Mouse (Mus musculus) CD4-positive, CD25-positive, alpha-beta regulatory T cell, adult 2 months (primary cell): ENCODE measurements around the gene Msh5.

ENCODE experiments used
- DNase-seq: peaks from one replicate; pipeline ENCODE4 v3.0.0-alpha.2; 2012; ENCODE audit warnings: low read depth, low spot score

The Msh5 gene

DNA sequence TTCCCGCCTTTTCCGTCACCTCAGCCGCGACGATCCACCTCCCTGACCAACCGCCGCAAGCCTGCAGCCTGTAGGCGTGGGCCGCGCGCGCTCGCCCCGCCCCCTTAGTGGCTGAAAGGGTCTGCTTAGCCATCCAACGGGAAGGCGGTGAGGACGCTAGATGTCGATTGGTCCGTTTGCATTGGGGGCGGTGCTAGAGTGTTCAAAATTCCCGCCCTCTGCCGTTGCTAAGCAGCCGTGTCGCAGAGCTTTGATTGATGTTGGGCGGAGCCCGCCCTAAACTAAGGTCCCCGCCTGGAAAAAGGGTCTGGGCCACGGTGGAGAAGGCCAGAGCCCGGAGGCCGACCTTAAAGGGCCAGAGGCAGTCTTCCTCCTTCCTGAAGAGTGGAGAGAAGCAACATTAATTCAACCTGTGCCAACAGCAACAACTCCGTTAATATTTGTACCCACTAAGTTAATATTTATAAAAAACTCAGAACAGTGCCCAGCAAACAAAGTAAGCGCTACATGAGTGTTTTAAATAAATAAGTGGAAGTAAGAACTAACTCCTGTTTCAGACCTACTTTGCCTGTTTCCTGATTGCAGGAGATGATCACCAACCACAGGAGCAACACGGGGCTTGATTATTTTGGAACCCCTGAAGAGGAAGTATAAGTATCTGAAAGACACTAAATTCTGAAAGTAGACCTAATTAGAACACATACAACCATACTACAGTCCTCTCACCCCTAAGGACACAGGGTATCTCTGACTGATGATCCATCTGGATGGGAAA is at the start of gene Msh5:
Msh5 (minus strand) TSS at position 65 of the 775 bp plus-strand sequence.
- DNase-seq = peak; percentile 98

DNA sequence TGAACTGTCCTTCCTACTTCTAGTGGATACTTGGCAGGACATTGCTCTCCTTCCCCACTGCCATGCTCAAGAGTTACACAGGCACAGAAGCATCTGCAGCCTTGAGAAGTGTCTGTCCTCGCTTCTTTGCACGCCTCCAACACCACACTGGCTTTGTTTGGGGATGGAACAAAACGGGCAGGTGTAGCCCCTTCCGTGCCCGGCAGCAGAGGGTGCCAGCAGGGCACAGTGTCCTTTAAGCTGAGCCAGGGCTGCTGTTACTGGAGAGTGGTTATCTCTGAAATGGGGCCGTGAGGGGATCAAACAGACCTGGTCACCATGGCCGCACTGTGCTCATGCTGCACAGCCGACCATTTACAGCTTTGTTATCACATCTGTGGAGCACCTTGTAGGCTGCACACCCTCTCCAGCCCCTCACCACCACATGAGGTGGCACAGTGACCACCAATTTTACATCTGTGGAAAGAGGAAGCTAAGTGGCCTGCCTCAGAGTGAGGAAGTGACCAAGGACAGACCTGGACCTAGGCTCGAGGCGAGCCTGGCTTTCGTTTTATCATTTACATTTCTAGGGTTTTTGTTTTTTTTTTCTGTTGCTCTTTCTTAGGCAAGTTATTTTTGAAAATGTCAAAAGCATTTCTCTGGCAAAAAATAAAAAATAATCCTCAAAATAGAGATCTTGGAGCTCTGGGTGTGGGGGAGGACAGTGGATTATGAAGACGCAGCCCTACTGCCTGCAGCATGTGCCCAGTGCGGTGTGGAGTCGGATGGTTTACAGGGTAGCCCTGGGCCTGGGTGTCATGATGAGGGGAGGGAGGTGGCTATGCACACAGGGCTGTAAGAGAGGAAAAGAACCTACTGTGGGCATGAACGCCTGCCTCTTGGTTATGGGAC is 48.2 kb upstream of the Msh5 start:
- no peak for DNase-seq

DNA sequence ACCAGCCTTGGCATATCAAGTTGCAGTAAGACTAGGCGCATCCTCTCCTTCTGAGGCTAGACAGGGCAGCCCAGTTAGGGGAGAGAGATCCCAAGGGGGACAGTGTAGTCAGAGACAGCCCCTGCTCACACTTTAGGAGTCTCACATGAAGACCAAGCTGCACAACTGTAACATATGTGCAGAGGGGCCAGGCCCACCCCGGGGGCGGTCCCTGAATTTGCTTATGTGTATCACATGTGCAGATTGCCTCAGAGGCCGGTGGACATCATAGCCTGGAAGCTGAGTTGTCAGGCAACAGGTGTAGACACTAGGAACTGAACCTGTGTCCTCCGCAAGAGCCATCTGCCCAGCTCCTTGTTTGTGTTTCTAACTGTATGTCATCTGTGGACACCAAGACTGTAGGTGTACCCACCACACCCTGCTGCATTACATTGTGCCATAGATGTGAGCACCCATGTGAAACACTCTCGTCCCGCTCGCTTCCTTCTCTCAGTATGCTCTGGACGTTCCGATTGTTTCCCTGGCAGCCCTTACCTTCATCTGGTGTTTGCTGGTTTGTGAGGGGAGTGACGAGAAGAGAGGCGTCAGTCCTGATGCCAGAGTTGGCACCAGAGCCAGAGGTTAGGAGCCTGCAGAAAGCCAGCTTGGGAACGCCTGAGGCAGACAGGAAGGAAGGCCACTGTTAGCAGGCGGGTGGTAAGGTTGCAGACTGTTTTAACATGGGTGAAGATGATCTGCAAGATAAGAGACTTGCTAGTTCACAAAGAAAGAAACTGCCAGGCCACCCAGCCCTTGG is 46.1 kb upstream of the Msh5 start:
- DNase-seq = no peak

DNA sequence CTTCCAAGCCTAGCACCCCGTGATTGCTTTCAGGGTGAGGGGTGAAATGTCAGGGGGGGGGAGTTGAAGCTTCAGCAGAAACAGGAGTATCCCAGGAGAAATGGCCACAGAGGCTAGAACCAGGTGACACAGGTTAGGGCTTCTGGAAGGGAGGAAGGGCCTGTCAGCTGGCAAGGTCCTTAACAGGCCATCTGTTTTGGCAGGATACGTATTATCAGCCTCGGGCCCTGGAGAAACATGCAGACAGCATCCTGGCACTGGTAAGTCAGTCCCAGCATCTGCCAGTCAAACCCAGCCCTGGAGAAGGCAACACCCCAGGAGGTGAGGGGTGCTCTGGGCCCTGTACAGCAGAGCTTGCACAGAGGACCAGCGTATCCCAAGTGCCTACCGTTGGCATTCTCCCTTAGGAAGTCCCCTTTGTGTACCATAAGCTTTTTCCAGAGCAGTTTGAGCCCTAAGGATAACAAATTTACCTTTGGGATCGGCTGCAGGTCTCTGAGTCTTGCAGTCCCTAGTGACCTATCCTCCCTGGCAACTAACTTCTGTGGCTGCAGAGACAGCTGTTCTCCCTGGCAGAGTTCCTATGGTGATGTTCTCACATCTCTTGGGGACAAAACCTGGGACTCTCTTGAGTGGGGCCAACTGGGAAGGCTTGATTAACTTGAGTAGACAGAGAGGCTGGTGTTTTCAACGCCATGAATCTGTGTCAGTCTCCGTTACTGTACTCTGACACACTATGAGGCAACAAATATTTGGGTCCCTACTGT is 43.8 kb upstream of the Msh5 start:
- no peak for DNase-seq

GRCm38 (mm10) chr17:35088825-35089644 is 42.5 kb upstream of the Msh5 start, which contains the start of gene Abhd16a:
TSS of gene Abhd16a (plus strand) at chr17:35089263.
- peak; percentile 96 for DNase-seq

DNA sequence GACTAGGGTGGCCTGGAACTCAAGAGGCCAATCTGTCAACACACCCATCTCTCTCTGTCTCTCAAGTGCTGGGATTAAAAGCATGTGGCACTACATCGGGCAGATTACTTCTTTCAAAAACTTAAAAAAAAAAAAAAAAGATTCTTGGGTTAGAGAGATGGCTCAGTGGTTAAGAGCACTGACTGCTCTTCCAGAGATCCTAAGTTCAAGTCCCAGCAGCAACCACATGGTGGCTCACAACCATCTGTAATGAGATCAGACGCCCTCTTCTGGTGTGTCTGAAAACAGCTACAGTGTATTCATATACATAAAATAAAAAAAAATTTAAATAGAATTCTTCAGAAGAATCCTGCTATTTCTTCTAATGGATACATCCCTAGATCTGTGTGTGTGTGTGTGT is 41.6 kb upstream of the Msh5 start:
- DNase-seq = peak; percentile 37

- DNase-seq = no peak
Measured at GRCm38 (mm10) chr17:35085208-35085865, 38.8 kb upstream of the Msh5 start, which contains the start of gene Ly6g6f. TSS of gene Ly6g6f (minus strand) at chr17:35085610.

DNA sequence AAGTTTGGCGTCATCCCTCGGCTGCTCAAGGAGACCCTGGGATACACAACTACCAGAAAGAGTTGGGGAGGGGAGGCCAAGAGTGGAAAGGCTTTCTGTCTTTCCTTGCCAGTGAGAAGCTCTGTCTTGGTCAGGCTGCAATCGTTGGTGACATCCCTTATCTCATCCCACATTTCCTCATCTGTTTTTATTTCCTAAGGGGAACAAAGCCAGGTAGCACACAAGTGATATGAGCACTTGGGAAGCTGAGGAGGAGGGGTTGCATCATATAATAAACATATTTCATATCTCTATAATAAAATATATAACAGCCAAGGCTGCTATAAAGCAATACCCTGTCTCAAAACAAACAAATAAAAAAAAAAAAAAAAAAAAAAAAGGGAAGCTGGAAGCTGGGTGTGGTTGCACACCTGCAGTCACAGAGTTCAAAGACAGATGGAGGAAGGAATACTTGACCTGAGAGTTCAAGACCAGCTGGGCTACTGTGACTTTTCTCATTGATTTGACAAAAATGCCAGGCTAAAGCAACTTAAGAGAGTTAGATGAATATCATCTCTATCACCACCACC is 37.5 kb upstream of the Msh5 start:
- no peak for DNase-seq

DNA sequence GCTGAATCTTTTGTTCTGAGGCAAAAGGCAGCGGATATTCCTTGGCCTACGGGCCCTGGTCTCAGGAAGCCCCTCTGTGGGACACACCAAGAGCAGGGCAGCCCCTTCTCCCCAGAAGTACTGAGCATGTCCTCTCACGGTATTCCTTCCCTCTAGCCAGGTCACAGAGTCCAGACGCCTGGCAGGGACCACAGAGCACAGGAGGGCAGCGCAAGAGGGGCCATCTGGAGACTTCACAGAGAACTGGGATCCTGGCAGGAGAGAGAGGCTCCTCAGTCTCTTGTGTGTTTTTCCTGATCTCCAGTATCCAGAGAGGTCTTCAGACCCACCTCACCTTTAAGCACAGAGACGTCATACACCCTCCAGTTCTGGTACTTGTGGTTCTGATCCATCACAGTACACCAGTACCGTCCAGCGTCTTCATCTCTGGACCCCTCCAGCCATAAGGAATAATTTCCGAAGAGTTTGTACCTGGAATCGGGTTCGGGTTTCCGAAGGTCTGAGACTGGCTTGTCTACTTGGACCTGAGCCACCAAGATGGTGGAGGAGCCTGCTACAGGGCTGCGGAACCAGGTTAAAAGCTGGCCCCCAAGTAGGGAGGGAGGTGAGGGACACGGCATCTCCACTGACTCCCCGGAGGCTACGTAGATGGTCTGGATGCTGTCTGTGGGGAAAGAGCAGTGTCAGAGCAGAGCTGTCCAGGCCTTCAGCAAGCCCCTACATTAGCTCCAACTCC is 36.5 kb upstream of the Msh5 start:
- no peak for DNase-seq

DNA sequence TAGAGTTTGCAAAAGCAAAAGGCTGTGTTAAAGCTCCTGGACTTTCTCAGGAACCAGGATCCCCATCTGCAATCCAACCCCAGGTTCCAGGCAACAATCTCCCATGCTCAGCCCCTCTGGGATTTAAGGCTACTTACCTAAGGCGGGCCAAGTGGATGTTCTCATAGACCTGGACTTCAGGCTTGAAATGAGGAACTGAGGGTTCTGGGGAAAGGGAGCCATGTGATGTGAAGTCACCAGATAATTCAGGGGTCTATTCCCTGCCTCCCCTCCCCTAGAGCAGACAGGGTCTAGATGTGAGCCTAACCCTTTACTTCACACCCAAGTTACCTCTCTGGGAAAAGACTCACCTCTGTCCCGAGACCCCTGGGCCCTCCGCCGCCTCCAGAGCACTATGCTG is 34.2 kb upstream of the Msh5 start:
- no peak for DNase-seq

DNA sequence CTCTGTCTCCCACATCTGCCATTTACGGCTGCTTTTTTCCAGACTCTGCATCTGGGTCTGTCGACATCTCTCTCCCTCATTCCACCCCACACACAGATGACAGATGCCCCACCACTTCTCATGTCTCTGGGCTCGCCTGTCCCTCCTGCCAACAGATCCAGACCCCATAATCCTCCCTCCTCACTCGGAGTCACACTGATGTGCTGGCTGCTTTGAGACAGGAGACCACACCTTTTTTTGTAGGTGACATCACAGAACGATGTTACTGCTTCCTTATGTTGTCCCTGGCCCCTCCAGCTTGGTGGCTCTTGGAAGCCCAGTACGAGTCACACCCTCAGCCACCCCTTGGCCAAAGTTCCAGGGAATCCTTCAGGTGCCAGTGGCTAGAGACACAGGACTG is 33.7 kb upstream of the Msh5 start:
- DNase-seq = no peak

GRCm38 (mm10) chr17:35079778-35080177 is 33.2 kb upstream of the Msh5 start:
- DNase-seq = no peak

- no peak for DNase-seq
Measured at GRCm38 (mm10) chr17:35077786-35078233, 31.3 kb upstream of the Msh5 start, which contains the start of gene Ly6g6d. TSS of gene Ly6g6d (minus strand) at chr17:35078065.

DNA sequence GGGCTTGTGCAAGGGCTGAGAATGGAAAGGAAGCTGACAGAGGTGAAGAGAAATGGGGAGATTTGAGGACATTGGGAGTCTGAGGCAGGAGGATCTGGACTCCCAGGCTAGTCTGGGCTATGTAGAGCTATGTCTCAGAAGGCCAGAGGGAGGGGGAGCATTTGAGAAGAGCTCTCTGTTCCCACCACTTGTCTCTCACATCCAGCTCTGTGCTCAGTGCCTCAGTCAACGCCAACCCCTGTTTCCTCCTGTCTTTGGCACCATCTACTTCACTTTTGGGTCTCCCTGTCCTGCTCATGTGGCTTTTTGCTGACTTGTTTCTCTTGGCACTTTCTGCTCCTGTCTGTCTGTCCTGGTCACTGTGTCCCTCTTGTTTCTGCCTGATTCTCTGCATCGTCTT is 30.7 kb upstream of the Msh5 start:
- no peak for DNase-seq

- DNase-seq = no peak
Measured at GRCm38 (mm10) chr17:35076507-35077176, 30.1 kb upstream of the Msh5 start, which contains the start of gene Ly6g6e. TSS of gene Ly6g6e (plus strand) at chr17:35076902.

- DNase-seq = no peak
Measured at GRCm38 (mm10) chr17:35074097-35074496, 27.6 kb upstream of the Msh5 start.

DNA sequence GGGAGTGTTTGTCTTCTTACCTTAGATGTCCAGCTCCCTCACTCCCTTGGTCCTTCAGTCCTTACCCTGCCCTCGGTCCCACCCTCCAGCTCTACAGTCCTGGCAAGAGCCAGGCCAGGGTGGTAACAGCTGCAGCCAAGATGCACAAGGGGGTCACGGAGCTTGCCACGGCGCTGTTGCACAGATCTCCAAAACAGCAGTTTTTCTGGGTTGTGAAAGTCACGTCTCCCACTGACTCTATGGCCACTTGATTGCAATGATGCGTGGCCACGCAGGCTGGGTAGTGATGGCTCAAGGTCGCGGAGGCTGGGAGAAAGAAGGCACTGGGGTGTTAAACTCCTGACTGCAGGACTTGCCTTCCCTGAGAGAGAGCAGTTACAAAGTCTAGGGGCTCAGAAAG is 24.9 kb upstream of the Msh5 start:
- no peak for DNase-seq
